Mouse (Mus musculus): ENCODE data around the gene Polr1e. TPM values are rescaled to one million over a fixed set of nuclear protein-coding genes. Genes with fewer than 3 reads are reported as not detected.
A peak's percentile ranks its signal among the peaks of the same experiment; 100 is the strongest.

Polr1e gene
- polyA plus RNA-seq (2015; fragmentation: Nextera tagmentation; extraction: Ambion mirVana), result 26.8 and 31.5 TPM in 2 replicates

DNA sequence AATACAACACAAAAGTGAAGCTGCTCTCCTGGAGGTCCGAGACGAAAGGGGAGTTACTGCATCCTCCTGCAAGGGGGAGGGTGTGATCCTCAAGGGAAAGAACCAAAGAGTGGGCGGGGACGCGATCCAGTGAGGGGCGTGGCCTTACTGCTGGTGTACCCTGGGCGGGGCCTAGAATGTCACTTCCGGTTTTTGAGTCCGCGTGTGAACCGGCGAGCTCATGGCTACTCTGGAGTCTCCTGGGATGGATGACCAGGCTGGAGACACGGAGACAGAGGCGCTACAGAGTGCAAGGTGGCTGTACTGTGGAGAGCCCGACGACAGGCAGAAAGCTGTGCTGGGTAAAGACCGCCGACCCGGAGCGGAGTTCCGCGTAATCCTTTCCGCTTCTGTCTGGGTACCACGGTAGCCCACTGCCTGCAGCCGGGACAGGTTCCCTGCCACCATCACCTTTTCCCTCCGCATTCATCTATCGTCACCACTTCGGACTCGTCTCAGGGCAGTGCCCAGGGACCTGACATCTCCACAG, at the start of gene Polr1e:
Gene Polr1e, plus strand, starts transcription at position 132 of the 529 bp plus-strand sequence.
- Histone ChIP-seq H3K9me3 (ENCODE audit: control insufficient read depth, low read length) (no peaks in the 10 kb centered on the region), H3K36me3 (ENCODE audit: control insufficient read depth, insufficient read depth, low read length) (0 out of 2 replicates have a peak, but pooled peaks cover 3% of the 10 kb centered on the region), H3K4me2 (ENCODE audit: low read length) (peak within 1 kb of the TSS; percentile 95), H3K4me3 (ENCODE audit: low read length) (peak within 1 kb of the TSS; percentile 73), H3K27ac (ENCODE audit: low read depth, low read length) (peak within 1 kb of the TSS; percentile 40; the same call in 1 of the 2 replicates), H3K4me1 (ENCODE audit: control insufficient read depth, insufficient read depth, low read depth, low read length) (peaks cover 20% of the 10 kb centered on the region), H3K27me3 (replicated peaks; ENCODE audit: control insufficient read depth, insufficient read depth, low read length) (no peaks in the 10 kb centered on the region), H3K9ac (ENCODE audit: low read depth, low read length) (peak within 1 kb of the TSS; percentile 71)
- ATAC-seq, result peak; percentile 85
- under 1% methylated on average over 23 of the region's 29 CpGs for WGBS

DNA sequence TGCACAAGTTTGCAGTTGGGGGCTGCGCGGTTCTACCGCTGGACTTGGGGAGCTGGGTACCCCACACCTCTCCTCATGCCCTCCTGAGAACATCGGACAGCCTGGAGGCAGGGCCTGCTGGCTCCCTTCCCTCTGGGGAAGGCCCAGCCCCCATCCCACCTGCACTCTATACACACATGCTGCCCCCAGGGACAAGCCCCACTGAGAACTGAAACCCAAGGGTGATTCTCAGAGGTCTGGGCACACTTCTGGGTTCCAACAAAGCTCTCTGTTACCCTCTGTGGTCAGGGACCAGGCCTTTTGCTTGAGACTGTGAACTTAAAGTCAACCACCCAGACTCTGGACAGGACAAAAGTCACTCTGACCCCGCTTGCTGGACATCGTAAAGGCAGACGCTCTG, 48.3 kb upstream of the Polr1e start:
- Histone ChIP-seq H3K9me3 (ENCODE audit: control insufficient read depth, low read length) (no peaks in the 10 kb centered on the region), H3K4me1 (ENCODE audit: control insufficient read depth, insufficient read depth, low read depth, low read length) (no peaks in the 10 kb centered on the region), H3K36me3 (ENCODE audit: control insufficient read depth, insufficient read depth, low read length) (no peaks in the 10 kb centered on the region), H3K27me3 (replicated peaks; ENCODE audit: control insufficient read depth, insufficient read depth, low read length) (no peaks in the 10 kb centered on the region), H3K9ac (ENCODE audit: low read depth, low read length) (no peak overlapping the region), H3K4me2 (ENCODE audit: low read length) (no peak overlapping the region), H3K4me3 (ENCODE audit: low read length) (no peak overlapping the region), H3K27ac (ENCODE audit: low read depth, low read length) (no peak overlapping the region)
- WGBS, result 90% methylated on average over 7 of the region's 7 CpGs
- ATAC-seq, result no peak

DNA sequence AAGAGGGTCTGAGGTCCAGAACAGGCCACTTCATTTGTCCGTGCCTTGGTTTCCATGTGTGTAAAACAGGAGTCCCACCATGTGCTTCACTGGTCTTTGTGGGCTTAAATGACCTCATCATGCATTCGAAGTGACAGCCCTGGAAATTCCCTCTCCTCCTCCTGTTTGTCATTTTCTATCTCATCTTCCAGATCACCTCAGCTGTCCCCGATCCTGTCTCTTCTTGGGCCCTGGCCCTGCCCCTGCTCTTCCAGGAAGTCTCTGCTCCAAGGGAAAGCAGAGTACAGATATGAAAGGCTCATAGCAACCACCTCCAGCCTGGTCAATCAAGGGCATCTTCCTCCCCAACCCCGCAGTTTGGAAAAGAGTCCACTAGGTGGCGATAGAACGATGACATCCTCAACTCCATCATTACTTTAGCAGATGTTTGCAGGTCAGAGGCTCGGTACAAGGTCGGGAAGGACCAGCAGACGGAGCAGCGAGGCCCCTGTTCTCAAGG, 47.7 kb upstream of the Polr1e start:
- no peak overlapping the region for H3K4me3 ChIP-seq (ENCODE audit: low read length)
- ATAC-seq, result no peak
- WGBS, result 25% methylated on average over 10 of the region's 10 CpGs

DNA sequence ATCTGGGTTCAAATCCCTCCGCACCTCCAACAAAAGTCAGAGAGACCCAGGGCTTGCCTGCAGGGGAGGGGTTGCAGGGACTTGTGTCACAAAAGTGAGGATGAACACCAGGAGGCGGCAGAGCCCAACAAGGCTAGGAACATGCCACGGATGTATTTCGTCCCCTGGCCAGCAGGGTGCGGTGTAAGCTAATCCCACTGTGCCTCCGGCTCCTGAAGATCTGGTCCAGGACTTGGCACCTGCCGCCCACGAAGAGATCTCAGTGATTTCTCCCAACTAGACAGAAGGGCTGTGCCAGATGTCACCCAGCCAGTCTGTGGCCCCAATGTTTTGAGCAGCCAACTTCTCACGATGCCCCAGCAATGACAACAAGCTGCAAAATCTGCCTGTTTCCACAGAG, 44.9 kb upstream of the Polr1e start:
- WGBS, result 14% methylated on average over 9 of the region's 9 CpGs
- Histone ChIP-seq H3K4me1 (ENCODE audit: control insufficient read depth, insufficient read depth, low read depth, low read length) (no peaks in the 10 kb centered on the region), H3K9me3 (ENCODE audit: control insufficient read depth, low read length) (no peaks in the 10 kb centered on the region), H3K4me3 (ENCODE audit: low read length) (no peak overlapping the region), H3K4me2 (ENCODE audit: low read length) (peak overlapping the region; percentile 37), H3K36me3 (ENCODE audit: control insufficient read depth, insufficient read depth, low read length) (no peaks in the 10 kb centered on the region), H3K27ac (ENCODE audit: low read depth, low read length) (no peak overlapping the region), H3K27me3 (replicated peaks; ENCODE audit: control insufficient read depth, insufficient read depth, low read length) (no peaks in the 10 kb centered on the region), H3K9ac (ENCODE audit: low read depth, low read length) (no peak overlapping the region)
- ATAC-seq, result peak; percentile 49; the same call in 1 of the 2 replicates

More for the DNA sequence above, 47.7 kb upstream of the Polr1e start:
- Histone ChIP-seq H3K27ac (ENCODE audit: low read depth, low read length) (no peak overlapping the region), H3K4me1 (ENCODE audit: control insufficient read depth, insufficient read depth, low read depth, low read length) (no peaks in the 10 kb centered on the region), H3K4me2 (ENCODE audit: low read length) (no peak overlapping the region), H3K27me3 (replicated peaks; ENCODE audit: control insufficient read depth, insufficient read depth, low read length) (no peaks in the 10 kb centered on the region), H3K36me3 (ENCODE audit: control insufficient read depth, insufficient read depth, low read length) (no peaks in the 10 kb centered on the region), H3K9ac (ENCODE audit: low read depth, low read length) (no peak overlapping the region), H3K9me3 (ENCODE audit: control insufficient read depth, low read length) (no peaks in the 10 kb centered on the region)

DNA sequence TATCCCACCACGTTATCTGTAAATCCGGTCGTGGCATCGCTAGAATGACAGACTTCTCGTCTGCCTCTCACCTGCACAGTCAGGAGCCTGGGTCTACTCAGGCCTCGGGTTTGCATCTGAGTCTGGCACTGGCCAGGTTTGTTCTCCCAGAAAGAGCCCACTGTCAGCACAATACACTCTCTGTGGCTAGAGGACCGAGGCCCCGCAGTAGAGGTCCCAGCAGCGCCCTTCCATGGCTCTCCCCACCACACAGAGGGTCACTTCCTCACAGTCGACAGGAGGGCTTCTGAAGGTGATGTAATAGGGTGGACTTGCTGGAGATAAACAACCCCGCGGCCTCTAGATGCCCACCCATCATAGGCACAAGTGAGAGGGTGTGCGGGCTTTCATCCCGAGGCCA, 44.5 kb upstream of the Polr1e start:
- WGBS, result 48% methylated on average over 14 of the region's 14 CpGs
- Histone ChIP-seq H3K4me1 (ENCODE audit: control insufficient read depth, insufficient read depth, low read depth, low read length) (no peaks in the 10 kb centered on the region), H3K27ac (ENCODE audit: low read depth, low read length) (no peak overlapping the region), H3K4me3 (ENCODE audit: low read length) (no peak overlapping the region), H3K4me2 (ENCODE audit: low read length) (peak overlapping the region; percentile 37), H3K9ac (ENCODE audit: low read depth, low read length) (no peak overlapping the region), H3K9me3 (ENCODE audit: control insufficient read depth, low read length) (no peaks in the 10 kb centered on the region), H3K36me3 (ENCODE audit: control insufficient read depth, insufficient read depth, low read length) (no peaks in the 10 kb centered on the region), H3K27me3 (replicated peaks; ENCODE audit: control insufficient read depth, insufficient read depth, low read length) (no peaks in the 10 kb centered on the region)
- no peak for ATAC-seq

DNA sequence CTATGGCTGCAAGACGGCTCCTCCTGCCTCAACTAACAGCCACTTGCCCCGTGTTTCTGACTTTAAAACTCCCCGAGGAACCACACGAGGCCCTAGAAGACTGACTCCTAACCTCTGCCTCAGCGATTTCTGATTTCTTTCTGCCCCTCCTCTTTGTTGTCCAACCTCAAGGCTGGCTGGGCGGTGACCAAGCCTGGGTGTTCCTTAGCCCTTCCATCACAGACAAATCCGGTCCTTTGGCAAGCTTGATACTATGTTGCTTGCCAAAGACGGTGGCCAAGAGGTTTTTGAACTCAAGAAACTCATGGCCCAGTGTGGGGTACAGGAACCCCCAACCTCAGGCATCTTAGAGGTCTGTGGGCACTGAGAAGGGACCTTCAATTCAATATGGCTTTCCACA, 44.1 kb upstream of the Polr1e start:
- Histone ChIP-seq H3K27ac (ENCODE audit: low read depth, low read length) (no peak overlapping the region), H3K4me3 (ENCODE audit: low read length) (no peak overlapping the region), H3K4me1 (ENCODE audit: control insufficient read depth, insufficient read depth, low read depth, low read length) (no peaks in the 10 kb centered on the region), H3K4me2 (ENCODE audit: low read length) (no peak overlapping the region), H3K36me3 (ENCODE audit: control insufficient read depth, insufficient read depth, low read length) (no peaks in the 10 kb centered on the region), H3K27me3 (replicated peaks; ENCODE audit: control insufficient read depth, insufficient read depth, low read length) (no peaks in the 10 kb centered on the region), H3K9me3 (ENCODE audit: control insufficient read depth, low read length) (no peaks in the 10 kb centered on the region), H3K9ac (ENCODE audit: low read depth, low read length) (no peak overlapping the region)
- ATAC-seq, result no peak
- 67% methylated on average over 8 of the region's 8 CpGs for WGBS

DNA sequence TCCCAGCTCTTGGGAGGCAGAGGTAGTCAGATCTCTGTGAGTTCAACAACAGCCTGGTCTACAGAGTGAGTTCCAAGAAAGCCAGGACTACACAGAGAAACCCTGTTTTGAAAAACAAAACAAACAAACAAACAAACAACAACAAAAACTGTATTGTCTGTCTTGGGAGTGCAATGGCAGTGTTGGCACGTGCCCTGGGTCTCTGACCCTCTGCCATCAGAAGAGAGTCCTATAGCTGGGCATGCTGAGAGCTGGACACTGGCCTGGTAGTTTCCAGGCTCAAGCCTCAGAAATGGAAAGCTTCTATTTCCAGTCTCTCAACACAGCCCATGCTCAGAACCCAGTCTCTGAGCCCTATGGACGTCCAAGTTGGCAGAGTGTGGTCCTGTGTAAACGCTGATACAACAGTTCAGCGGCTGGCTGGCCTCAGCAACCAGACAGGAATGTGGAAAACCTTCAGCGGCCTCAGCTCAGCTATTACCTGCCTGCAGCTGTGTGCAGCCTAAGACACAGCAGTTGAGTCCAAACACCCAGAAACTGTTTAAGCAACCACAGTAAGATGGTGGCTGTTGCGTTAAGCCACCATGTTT, 42.3 kb upstream of the Polr1e start:
- Histone ChIP-seq H3K27me3 (replicated peaks; ENCODE audit: control insufficient read depth, insufficient read depth, low read length) (no peaks in the 10 kb centered on the region), H3K9me3 (ENCODE audit: control insufficient read depth, low read length) (no peaks in the 10 kb centered on the region), H3K4me3 (ENCODE audit: low read length) (no peak overlapping the region), H3K27ac (ENCODE audit: low read depth, low read length) (no peak overlapping the region), H3K36me3 (ENCODE audit: control insufficient read depth, insufficient read depth, low read length) (no peaks in the 10 kb centered on the region), H3K4me2 (ENCODE audit: low read length) (no peak overlapping the region), H3K9ac (ENCODE audit: low read depth, low read length) (no peak overlapping the region), H3K4me1 (ENCODE audit: control insufficient read depth, insufficient read depth, low read depth, low read length) (no peaks in the 10 kb centered on the region)
- ATAC-seq, result no peak
- 73% methylated on average over 6 of the region's 6 CpGs for WGBS

DNA sequence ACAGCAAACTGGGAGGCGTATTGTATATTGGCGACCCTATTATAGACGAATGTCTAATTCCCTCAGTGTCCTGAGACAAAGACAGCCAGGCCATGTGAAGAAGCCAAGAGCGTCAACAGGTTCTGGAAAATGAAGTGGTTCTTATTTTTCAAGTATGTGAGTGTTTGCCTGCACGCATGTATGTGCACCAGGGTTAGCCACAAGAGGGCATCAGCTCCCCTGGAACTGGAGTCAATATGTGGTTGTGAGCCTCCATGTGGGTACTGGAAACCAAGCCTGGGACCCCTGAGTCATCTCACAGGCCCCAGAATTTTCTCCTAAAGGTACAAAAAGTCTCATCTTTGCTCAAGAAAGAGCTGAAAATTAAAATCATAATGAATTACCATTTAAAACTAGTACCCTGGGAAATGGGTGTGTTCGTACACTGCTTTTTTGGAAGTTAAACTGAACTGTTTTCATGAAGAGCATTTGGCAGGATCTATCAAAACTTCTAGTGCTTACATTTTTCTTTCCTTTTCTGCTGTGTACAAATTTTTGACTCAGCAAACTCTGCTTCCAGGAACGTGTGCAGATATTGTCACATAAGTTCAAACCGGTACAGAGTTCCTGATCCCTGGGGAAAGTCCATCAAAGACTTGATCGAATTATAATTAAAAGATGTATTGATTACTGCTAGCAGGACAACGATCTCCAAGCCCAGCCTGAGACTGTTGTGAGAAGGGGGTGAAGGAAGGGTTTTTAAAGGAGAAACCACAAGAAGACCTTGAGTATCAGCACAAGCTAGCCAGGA, 41.3 kb upstream of the Polr1e start:
- H3K9ac ChIP-seq (ENCODE audit: low read depth, low read length), result no peak overlapping the region
- no peaks in the 10 kb centered on the region for H3K36me3 ChIP-seq (ENCODE audit: control insufficient read depth, insufficient read depth, low read length)
- H3K4me2 ChIP-seq (ENCODE audit: low read length), result no peak overlapping the region
- H3K4me3 ChIP-seq (ENCODE audit: low read length), result no peak overlapping the region
- no peak overlapping the region for H3K27ac ChIP-seq (ENCODE audit: low read depth, low read length)
- 90% methylated on average over 10 of the region's 10 CpGs for WGBS
- no peaks in the 10 kb centered on the region for H3K9me3 ChIP-seq (ENCODE audit: control insufficient read depth, low read length)
- no peaks in the 10 kb centered on the region for H3K27me3 ChIP-seq (replicated peaks; ENCODE audit: control insufficient read depth, insufficient read depth, low read length)
- no peak for ATAC-seq
- 0 out of 2 replicates have a peak, but pooled peaks cover 4% of the 10 kb centered on the region for H3K4me1 ChIP-seq (ENCODE audit: control insufficient read depth, insufficient read depth, low read depth, low read length)

DNA sequence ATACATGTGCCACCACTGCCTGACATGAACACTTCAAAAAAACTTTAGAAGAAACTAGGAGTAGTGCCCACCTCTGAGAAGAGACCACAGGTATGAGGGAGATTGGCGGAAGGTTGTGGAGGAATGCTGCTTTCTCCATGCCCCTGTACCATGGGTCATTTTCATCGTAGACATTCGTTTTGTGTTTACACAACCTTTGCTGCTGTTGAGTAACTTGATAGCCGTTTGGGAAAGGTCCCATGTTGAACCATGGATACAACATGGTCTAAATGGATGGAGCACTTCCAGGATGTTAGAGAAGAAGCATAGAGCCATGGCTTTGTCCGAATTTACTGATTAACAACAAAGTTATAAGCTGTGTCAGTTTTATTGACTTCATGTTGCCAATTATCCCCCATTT, 40.2 kb upstream of the Polr1e start:
- no peak overlapping the region for H3K4me3 ChIP-seq (ENCODE audit: low read length)
- H3K9ac ChIP-seq (ENCODE audit: low read depth, low read length), result no peak overlapping the region
- H3K27me3 ChIP-seq (replicated peaks; ENCODE audit: control insufficient read depth, insufficient read depth, low read length), result no peaks in the 10 kb centered on the region
- WGBS, result 81% methylated on average over 5 of the region's 5 CpGs
- no peak overlapping the region for H3K27ac ChIP-seq (ENCODE audit: low read depth, low read length)
- H3K36me3 ChIP-seq (ENCODE audit: control insufficient read depth, insufficient read depth, low read length), result no peaks in the 10 kb centered on the region
- no peak overlapping the region for H3K4me2 ChIP-seq (ENCODE audit: low read length)
- no peaks in the 10 kb centered on the region for H3K9me3 ChIP-seq (ENCODE audit: control insufficient read depth, low read length)
- no peak for ATAC-seq
- 0 out of 2 replicates have a peak, but pooled peaks cover 4% of the 10 kb centered on the region for H3K4me1 ChIP-seq (ENCODE audit: control insufficient read depth, insufficient read depth, low read depth, low read length)
